Mouse (Mus musculus): ENCODE results near the gene Ctdnep1. TPM values are rescaled to one million over a fixed set of nuclear protein-coding genes. Genes with fewer than 3 reads are reported as not detected.

The Ctdnep1 gene
- polyA plus RNA-seq, 1 experiment from 2014 or later, result 29.1 TPM

GRCm38 (mm10) chr11:70010548-70010947, 29.6 kb downstream of the Ctdnep1 start:
- 83% methylated on average over 12 of the region's 12 CpGs for WGBS
- ATAC-seq (replicated peaks; ENCODE audit: low FRiP score, low read depth) (no peak), DNase-seq (ENCODE audit: low spot score) (no peak)
- Histone ChIP-seq H3K27ac (no peak overlapping the region), H3K4me2 (ENCODE audit: low read length) (no peak overlapping the region), H3K9ac (ENCODE audit: low read depth, low read length) (no peak overlapping the region), H3K36me3 (ENCODE audit: insufficient read depth, low read length) (peaks cover 71% of the 10 kb centered on the region), H3K27me3 (ENCODE audit: insufficient read depth, low read length) (no peaks in the 10 kb centered on the region), H3K4me1 (replicated peaks; ENCODE audit: insufficient read depth, low read length) (peaks cover 8% of the 10 kb centered on the region; the same call in 1 of the 2 replicates), H3K4me3 (replicated peaks; ENCODE audit: low read depth, low read length) (no peak overlapping the region), H3K9me3 (replicated peaks; ENCODE audit: low read length) (no peaks in the 10 kb centered on the region)
- TF ChIP-seq CTCF (IDR thresholded peaks at IDR 0.05; ENCODE audit: low read depth), result no peak

GRCm38 (mm10) chr11:70010961-70011360, 30.0 kb downstream of the Ctdnep1 start:
- no peak for DNase-seq (ENCODE audit: low spot score)
- TF ChIP-seq CTCF (IDR thresholded peaks at IDR 0.05; ENCODE audit: low read depth), result no peak
- Histone ChIP-seq H3K4me2 (ENCODE audit: low read length) (no peak overlapping the region), H3K9ac (ENCODE audit: low read depth, low read length) (no peak overlapping the region), H3K4me3 (replicated peaks; ENCODE audit: low read depth, low read length) (no peak overlapping the region), H3K36me3 (ENCODE audit: insufficient read depth, low read length) (peaks cover 68% of the 10 kb centered on the region), H3K27me3 (ENCODE audit: insufficient read depth, low read length) (no peaks in the 10 kb centered on the region), H3K27ac (no peak overlapping the region), H3K9me3 (replicated peaks; ENCODE audit: low read length) (no peaks in the 10 kb centered on the region), H3K4me1 (replicated peaks; ENCODE audit: insufficient read depth, low read length) (peaks cover 8% of the 10 kb centered on the region; the same call in 1 of the 2 replicates)
- ATAC-seq (replicated peaks; ENCODE audit: low FRiP score, low read depth), result no peak
- 88% methylated on average over 10 of the region's 10 CpGs for WGBS

- TF ChIP-seq CTCF (IDR thresholded peaks at IDR 0.05; ENCODE audit: low read depth), result no peak
- Histone ChIP-seq H3K27me3 (ENCODE audit: insufficient read depth, low read length) (no peaks in the 10 kb centered on the region), H3K4me2 (ENCODE audit: low read length) (no peak overlapping the region), H3K9ac (ENCODE audit: low read depth, low read length) (no peak overlapping the region), H3K9me3 (replicated peaks; ENCODE audit: low read length) (no peaks in the 10 kb centered on the region), H3K36me3 (ENCODE audit: insufficient read depth, low read length) (peaks cover 50% of the 10 kb centered on the region), H3K4me1 (replicated peaks; ENCODE audit: insufficient read depth, low read length) (peaks cover 16% of the 10 kb centered on the region), H3K27ac (no peak overlapping the region), H3K4me3 (replicated peaks; ENCODE audit: low read depth, low read length) (no peak overlapping the region)
- DNase-seq (ENCODE audit: low spot score) (no peak), ATAC-seq (replicated peaks; ENCODE audit: low FRiP score, low read depth) (no peak)
- WGBS, result 87% methylated on average over 9 of the region's 9 CpGs
Measured at GRCm38 (mm10) chr11:70012931-70013330, 32.0 kb downstream of the Ctdnep1 start.

GRCm38 (mm10) chr11:70013408-70013807, 32.5 kb downstream of the Ctdnep1 start:
- Histone ChIP-seq H3K27me3 (ENCODE audit: insufficient read depth, low read length) (no peaks in the 10 kb centered on the region), H3K9ac (ENCODE audit: low read depth, low read length) (no peak overlapping the region), H3K36me3 (ENCODE audit: insufficient read depth, low read length) (peaks cover 46% of the 10 kb centered on the region), H3K9me3 (replicated peaks; ENCODE audit: low read length) (no peaks in the 10 kb centered on the region), H3K4me3 (replicated peaks; ENCODE audit: low read depth, low read length) (no peak overlapping the region), H3K4me2 (ENCODE audit: low read length) (no peak overlapping the region), H3K27ac (no peak overlapping the region), H3K4me1 (replicated peaks; ENCODE audit: insufficient read depth, low read length) (peaks cover 16% of the 10 kb centered on the region)
- WGBS, result 85% methylated on average over 3 of the region's 3 CpGs
- no peak for TF ChIP-seq CTCF (IDR thresholded peaks at IDR 0.05; ENCODE audit: low read depth)
- ATAC-seq (replicated peaks; ENCODE audit: low FRiP score, low read depth) (no peak), DNase-seq (ENCODE audit: low spot score) (no peak)

GRCm38 (mm10) chr11:70014051-70014450, 33.1 kb downstream of the Ctdnep1 start:
- Histone ChIP-seq H3K4me1 (replicated peaks; ENCODE audit: insufficient read depth, low read length) (peaks cover 21% of the 10 kb centered on the region), H3K27me3 (ENCODE audit: insufficient read depth, low read length) (no peaks in the 10 kb centered on the region), H3K9ac (ENCODE audit: low read depth, low read length) (0 out of 2 replicates have a peak overlapping the region, but pooled peaks have one; percentile 80), H3K9me3 (replicated peaks; ENCODE audit: low read length) (no peaks in the 10 kb centered on the region), H3K4me2 (ENCODE audit: low read length) (peak overlapping the region; percentile 91), H3K36me3 (ENCODE audit: insufficient read depth, low read length) (peaks cover 40% of the 10 kb centered on the region), H3K27ac (no peak overlapping the region), H3K4me3 (replicated peaks; ENCODE audit: low read depth, low read length) (no peak overlapping the region; the same call in 1 of the 2 replicates)
- no peak for TF ChIP-seq CTCF (IDR thresholded peaks at IDR 0.05; ENCODE audit: low read depth)
- DNase-seq (ENCODE audit: low spot score) (no peak), ATAC-seq (replicated peaks; ENCODE audit: low FRiP score, low read depth) (no peak)
- WGBS, result 48% methylated on average over 5 of the region's 5 CpGs

- peak; percentile 60 for TF ChIP-seq CTCF (IDR thresholded peaks at IDR 0.05; ENCODE audit: low read depth)
- Histone ChIP-seq H3K27ac (peak within 1 kb of the TSS; percentile 85), H3K4me2 (ENCODE audit: low read length) (peak within 1 kb of the TSS; percentile 91), H3K9ac (ENCODE audit: low read depth, low read length) (peak within 1 kb of the TSS; percentile 80), H3K36me3 (ENCODE audit: insufficient read depth, low read length) (peaks cover 30% of the 10 kb centered on the region), H3K9me3 (replicated peaks; ENCODE audit: low read length) (no peaks in the 10 kb centered on the region), H3K27me3 (ENCODE audit: insufficient read depth, low read length) (no peaks in the 10 kb centered on the region), H3K4me1 (replicated peaks; ENCODE audit: insufficient read depth, low read length) (peaks cover 25% of the 10 kb centered on the region), H3K4me3 (replicated peaks; ENCODE audit: low read depth, low read length) (peak within 1 kb of the TSS; percentile 58)
- DNase-seq (ENCODE audit: low spot score) (peak; percentile 91), ATAC-seq (replicated peaks; ENCODE audit: low FRiP score, low read depth) (peak; percentile 82)
- WGBS, result 0% methylated on average over 35 of the region's 35 CpGs
Measured at GRCm38 (mm10) chr11:70014880-70015558, 34.1 kb downstream of the Ctdnep1 start, which contains the start of gene Acadvl. TSS of gene Acadvl (minus strand) at chr11:70015411.

Measured in kidney, postnatal 0 days (tissue).